Mouse (Mus musculus) CD4-positive, CD25-positive, alpha-beta regulatory T cell (primary cell): ENCODE results near the gene Efhc2. TPM values are rescaled to one million over a fixed set of nuclear protein-coding genes. Genes with fewer than 3 reads are reported as not detected.

Experiments
- polyA plus RNA-seq: library from polyadenylated mRNA; unstranded; fragments of 100-300 nt; shearing (Covaris generic); gene quantifications from one replicate; pipeline ENCODE4 v1.2.1, GENCODE M21; 2017

The Efhc2 gene
- polyA plus RNA-seq = 0.18 TPM

GRCm38 (mm10) chrX:17319126-17319583 is at the start of gene Efhc2:
Efhc2 (minus strand) TSS chrX:17319368.

